Mouse (Mus musculus): ENCODE results near the gene Atp6v0b. TPM values are rescaled to one million over a fixed set of nuclear protein-coding genes. Genes with fewer than 3 reads are reported as not detected.

Atp6v0b gene
- 168 and 195 TPM in 2 replicates for polyA plus RNA-seq (2015; fragmentation: Nextera tagmentation; extraction: Ambion mirVana)

DNA sequence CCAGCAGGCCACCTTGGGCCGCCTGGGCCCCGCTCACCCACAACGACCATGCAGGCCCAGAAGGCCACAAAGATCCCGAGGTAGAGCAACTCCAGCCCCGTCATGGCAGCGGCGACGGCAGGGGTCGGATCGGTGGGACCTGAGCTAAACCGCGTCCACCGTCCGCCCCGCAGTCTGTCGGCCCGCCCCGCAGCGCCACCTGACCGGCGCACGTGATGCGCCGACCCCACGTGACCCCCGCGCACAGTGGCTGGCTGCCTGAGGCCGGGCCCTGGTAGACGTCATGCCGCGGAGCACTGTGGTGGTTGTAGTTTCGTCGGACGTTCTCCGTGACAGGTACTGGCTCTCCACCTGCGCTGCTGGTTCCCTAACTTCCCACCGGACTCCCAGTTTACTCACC, at the start of gene Atp6v0b:
Atp6v0b (minus strand) TSS at position 201 of the 400 bp plus-strand sequence.
- peak; percentile 90 for ATAC-seq (ENCODE audit: insufficient read depth)

DNA sequence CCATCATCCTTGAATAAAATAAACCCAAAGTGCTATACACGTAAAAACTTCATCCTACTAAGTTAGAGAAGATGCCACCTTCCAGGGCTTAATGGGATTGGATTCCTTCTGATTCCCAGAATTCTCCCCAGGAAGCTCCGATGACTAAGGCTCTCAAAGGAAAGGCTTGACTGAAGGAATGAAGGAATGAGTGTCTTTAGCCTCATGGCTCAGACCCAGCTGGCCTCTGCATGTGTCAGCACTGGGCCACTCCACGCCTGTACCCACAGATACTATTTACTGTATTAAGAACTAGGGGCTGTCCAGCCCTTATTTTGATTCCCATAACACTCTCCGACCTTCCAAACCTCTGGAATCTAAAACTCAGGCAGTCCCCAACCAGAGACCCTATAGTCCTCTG, 46.9 kb upstream of the Atp6v0b start:
- ATAC-seq (ENCODE audit: insufficient read depth) = no peak
- peaks cover 29% of the 10 kb centered on the region for H3K27me3 ChIP-seq
- H3K27ac ChIP-seq (replicated peaks) = no peak overlapping the region
- 69% methylated on average over 4 of the region's 4 CpGs for whole genome bisulfite sequencing (ENCODE audit: insufficient replicate concordance)
- H3K9me3 ChIP-seq (replicated peaks) = no peaks in the 10 kb centered on the region
- peaks cover 12% of the 10 kb centered on the region for H3K4me1 ChIP-seq (replicated peaks)
- H3K36me3 ChIP-seq (replicated peaks) = no peaks in the 10 kb centered on the region
- no peak overlapping the region for H3K4me2 ChIP-seq
- H3K4me3 ChIP-seq (replicated peaks) = no peak overlapping the region
- H3K9ac ChIP-seq = no peak overlapping the region

More for the DNA sequence above, at the start of gene Atp6v0b:
- Histone ChIP-seq H3K27me3 (peaks cover 26% of the 10 kb centered on the region), H3K9me3 (replicated peaks) (no peaks in the 10 kb centered on the region), H3K27ac (replicated peaks) (peak within 1 kb of the TSS; percentile 91), H3K36me3 (replicated peaks) (peaks cover 36% of the 10 kb centered on the region), H3K4me3 (replicated peaks) (peak within 1 kb of the TSS; percentile 86), H3K4me1 (replicated peaks) (peaks cover 70% of the 10 kb centered on the region), H3K4me2 (peak within 1 kb of the TSS; percentile 91), H3K9ac (peak within 1 kb of the TSS; percentile 94)
- WGBS (ENCODE audit: insufficient replicate concordance) = under 1% methylated on average over 37 of the region's 37 CpGs

DNA sequence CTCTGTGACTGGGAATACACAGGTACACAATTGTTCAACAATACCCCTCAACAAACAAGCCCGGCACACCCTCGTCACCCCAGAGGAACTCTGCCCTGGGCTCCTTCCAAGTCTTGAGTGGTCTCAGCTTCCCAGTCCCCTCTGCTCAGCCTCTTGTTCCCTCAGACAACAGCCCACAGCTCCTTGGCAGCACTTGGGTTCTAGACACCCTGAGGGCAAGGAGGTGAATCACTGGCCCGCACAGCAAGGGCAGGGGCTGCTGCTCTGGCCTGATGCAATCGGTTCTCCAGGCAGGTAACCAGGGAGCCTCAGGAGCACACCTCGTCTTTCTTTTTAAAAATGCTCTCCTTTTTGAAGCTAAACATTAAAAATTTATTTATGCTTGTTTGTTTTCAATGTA, 46.1 kb upstream of the Atp6v0b start:
- H3K27me3 ChIP-seq = peaks cover 37% of the 10 kb centered on the region
- WGBS (ENCODE audit: insufficient replicate concordance) = 73% methylated on average over 5 of the region's 5 CpGs
- H3K4me3 ChIP-seq (replicated peaks) = no peak overlapping the region
- H3K36me3 ChIP-seq (replicated peaks) = no peaks in the 10 kb centered on the region
- no peak for ATAC-seq (ENCODE audit: insufficient read depth)
- H3K4me1 ChIP-seq (replicated peaks) = peaks cover 20% of the 10 kb centered on the region
- no peak overlapping the region for H3K9ac ChIP-seq
- H3K27ac ChIP-seq (replicated peaks) = no peak overlapping the region
- H3K4me2 ChIP-seq = no peak overlapping the region
- H3K9me3 ChIP-seq (replicated peaks) = no peaks in the 10 kb centered on the region

DNA sequence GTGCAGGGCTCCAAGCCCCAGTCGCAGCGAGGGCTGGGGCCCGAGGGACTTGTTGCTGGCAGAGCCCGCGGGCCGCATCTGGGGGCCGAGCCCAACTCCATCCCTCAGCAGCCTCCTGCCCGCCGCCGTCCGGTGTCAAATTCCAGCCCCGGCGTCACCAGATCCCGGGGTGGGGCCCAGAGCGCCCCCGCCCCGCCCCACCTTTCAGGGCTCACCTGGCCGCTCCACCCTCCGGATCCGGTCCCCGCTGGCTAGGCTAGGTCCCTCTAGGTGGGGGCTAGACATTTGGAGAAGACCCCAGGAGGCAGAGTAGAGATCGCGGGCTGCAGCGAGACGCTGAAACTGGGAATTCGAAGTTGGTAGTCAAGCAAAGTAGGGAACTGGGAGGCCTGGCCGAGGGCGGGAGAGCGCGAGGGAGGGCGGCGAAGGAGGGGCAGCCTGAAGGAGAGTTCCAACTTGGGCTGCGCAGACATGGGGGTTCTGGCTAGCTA, 42.3 kb upstream of the Atp6v0b start, which contains the start of gene Artn:
Artn (minus strand) TSS at position 373 of the 491 bp plus-strand sequence.
- H3K9ac ChIP-seq = peak within 1 kb of the TSS; percentile 65
- no peaks in the 10 kb centered on the region for H3K9me3 ChIP-seq (replicated peaks)
- peak within 1 kb of the TSS; percentile 58 for H3K4me3 ChIP-seq (replicated peaks)
- peak within 1 kb of the TSS; percentile 88 for H3K27ac ChIP-seq (replicated peaks)
- ATAC-seq (ENCODE audit: insufficient read depth) = peak; percentile 6; the same call in 1 of the 2 replicates
- H3K27me3 ChIP-seq = peaks cover 75% of the 10 kb centered on the region
- H3K36me3 ChIP-seq (replicated peaks) = no peaks in the 10 kb centered on the region
- peak within 1 kb of the TSS; percentile 75 for H3K4me2 ChIP-seq
- WGBS (ENCODE audit: insufficient replicate concordance) = 1% methylated on average over 33 of the region's 33 CpGs
- H3K4me1 ChIP-seq (replicated peaks) = peaks cover 41% of the 10 kb centered on the region

DNA sequence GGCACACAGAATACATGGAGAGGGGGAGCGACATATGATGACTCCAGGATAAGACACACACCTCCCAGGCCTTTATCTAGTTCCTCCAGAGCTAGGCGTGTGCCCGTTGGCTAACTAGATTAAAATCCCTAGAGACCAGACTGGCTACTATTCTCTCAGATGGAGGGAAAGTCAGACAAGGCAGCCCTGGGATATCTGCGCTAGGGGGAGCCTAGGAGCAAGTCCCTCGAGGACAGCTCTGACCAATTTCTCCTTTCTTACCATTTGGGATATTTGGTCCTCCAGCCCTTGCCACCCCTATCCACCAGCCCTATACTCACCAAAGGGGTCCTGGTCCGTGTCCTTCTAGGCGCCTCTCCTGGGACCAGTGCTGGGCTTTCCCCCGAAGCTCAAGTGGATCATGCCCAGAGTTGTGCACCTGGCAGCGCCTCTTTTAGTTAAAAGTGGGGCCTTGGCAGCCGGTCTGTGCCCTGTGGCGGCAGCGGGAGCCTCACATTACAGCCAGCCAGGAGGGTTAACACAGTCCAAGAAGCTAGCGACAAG, 41.6 kb upstream of the Atp6v0b start:
- Histone ChIP-seq H3K36me3 (replicated peaks) (no peaks in the 10 kb centered on the region), H3K27ac (replicated peaks) (peak overlapping the region; percentile 88), H3K4me2 (peak overlapping the region; percentile 75), H3K27me3 (peaks cover 82% of the 10 kb centered on the region), H3K9me3 (replicated peaks) (no peaks in the 10 kb centered on the region), H3K4me1 (replicated peaks) (peaks cover 43% of the 10 kb centered on the region), H3K4me3 (replicated peaks) (peak overlapping the region; percentile 58), H3K9ac (peak overlapping the region; percentile 65)
- WGBS (ENCODE audit: insufficient replicate concordance) = 2% methylated on average over 13 of the region's 13 CpGs
- ATAC-seq (ENCODE audit: insufficient read depth) = peak; percentile 93

DNA sequence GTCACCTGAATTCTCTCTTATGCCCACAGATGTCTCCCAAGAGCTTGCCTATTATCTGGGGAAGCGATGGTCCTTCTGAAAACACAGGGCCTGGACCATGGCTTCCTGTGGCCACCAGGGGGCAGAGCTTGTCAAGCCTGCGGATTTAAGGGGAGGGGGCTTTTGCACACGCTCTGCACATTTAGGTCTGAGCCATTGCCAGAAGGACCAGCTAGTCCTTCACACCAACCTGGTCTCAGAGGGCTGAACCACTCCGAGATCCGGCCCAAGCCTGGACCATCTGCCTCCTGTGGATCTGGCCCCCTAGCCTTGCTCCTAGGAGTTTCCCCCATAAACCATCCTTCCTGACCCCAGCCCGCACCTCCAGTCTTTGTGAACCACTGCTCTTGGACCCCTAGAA, 41.1 kb upstream of the Atp6v0b start:
- peak overlapping the region; percentile 58 for H3K4me3 ChIP-seq (replicated peaks)
- peak overlapping the region; percentile 75 for H3K4me2 ChIP-seq
- peaks cover 43% of the 10 kb centered on the region for H3K4me1 ChIP-seq (replicated peaks)
- WGBS (ENCODE audit: insufficient replicate concordance) = 14% methylated on average over 6 of the region's 6 CpGs
- no peaks in the 10 kb centered on the region for H3K9me3 ChIP-seq (replicated peaks)
- H3K36me3 ChIP-seq (replicated peaks) = no peaks in the 10 kb centered on the region
- H3K27ac ChIP-seq (replicated peaks) = peak overlapping the region; percentile 88
- H3K27me3 ChIP-seq = peaks cover 87% of the 10 kb centered on the region
- ATAC-seq (ENCODE audit: insufficient read depth) = peak; percentile 54
- peak overlapping the region; percentile 28 for H3K9ac ChIP-seq

DNA sequence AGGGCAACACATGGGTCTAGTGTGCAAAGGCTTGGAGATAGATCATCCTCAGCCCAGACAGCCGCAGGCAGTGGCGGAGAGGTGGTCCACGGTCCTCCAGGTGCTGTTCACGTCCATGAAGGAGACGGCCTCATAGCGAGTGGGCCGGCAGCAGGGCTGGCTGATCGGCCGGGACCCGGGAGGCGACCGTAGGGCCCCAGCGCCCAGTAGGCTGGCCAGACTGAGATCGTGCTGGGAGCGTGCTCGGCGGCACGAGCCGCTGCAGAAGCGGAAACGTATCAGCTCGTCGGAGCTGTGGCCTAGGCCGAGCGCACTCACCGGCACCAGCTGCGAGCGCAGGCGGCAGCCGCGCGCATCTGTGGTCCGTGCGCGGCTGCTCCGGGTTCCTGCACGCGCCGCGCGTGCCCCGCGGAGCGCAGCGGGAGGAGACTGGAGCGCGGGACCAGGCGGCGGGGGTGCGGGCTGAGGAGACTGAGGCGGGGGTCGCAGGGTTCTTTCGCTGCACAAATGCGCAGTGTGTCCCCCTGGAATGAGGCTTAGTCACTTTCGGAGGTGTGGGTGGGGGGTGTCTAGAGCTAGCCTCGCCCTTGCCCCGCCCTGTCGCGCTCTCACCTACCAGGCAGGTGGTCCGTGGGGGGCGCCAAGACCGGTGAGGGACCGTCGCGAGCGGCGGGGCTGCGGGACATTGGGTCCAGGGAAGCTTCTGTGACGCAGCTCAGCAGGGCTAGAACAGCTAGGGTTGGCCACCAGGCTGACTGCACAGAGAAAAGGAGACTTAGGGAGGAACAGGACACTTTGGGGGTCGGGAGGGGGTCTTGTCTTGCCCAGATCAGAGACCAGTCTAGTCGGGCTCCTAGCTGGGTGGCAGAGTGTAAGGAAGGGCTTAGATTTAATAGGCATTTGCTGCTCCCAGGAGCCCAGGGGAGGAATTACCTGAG, 39.7 kb upstream of the Atp6v0b start:
- H3K9ac ChIP-seq = peak overlapping the region; percentile 16; the same call in 1 of the 2 replicates
- peak overlapping the region; percentile 58 for H3K4me3 ChIP-seq (replicated peaks)
- H3K9me3 ChIP-seq (replicated peaks) = no peaks in the 10 kb centered on the region
- H3K4me2 ChIP-seq = peak overlapping the region; percentile 75
- WGBS (ENCODE audit: insufficient replicate concordance) = 2% methylated on average over 70 of the region's 71 CpGs
- H3K27me3 ChIP-seq = peaks cover 98% of the 10 kb centered on the region
- no peak overlapping the region for H3K27ac ChIP-seq (replicated peaks)
- peaks cover 43% of the 10 kb centered on the region for H3K4me1 ChIP-seq (replicated peaks)
- ATAC-seq (ENCODE audit: insufficient read depth) = no peak
- no peaks in the 10 kb centered on the region for H3K36me3 ChIP-seq (replicated peaks)

DNA sequence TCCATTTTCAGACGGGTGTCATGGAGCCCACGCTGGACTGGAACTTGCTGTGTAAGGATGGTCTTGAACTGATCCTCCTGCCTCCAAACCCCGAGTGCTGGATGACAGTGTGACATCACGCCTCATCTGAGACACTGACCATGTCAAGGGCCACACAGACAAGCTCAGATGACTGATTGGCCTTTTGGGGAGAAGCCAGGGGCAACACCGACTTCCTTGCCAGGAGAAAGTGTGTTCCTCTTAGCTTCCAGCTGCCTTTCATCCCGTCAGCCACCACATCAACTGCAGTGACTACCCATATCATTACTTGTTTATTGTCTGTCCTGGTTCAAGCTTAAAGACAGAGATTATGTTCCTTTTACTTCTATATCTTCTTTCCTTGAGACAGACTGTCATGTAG, 37.8 kb upstream of the Atp6v0b start:
- no peak overlapping the region for H3K27ac ChIP-seq (replicated peaks)
- H3K4me2 ChIP-seq = no peak overlapping the region
- H3K4me1 ChIP-seq (replicated peaks) = peaks cover 40% of the 10 kb centered on the region
- no peak overlapping the region for H3K4me3 ChIP-seq (replicated peaks)
- ATAC-seq (ENCODE audit: insufficient read depth) = no peak
- no peaks in the 10 kb centered on the region for H3K9me3 ChIP-seq (replicated peaks)
- no peak overlapping the region for H3K9ac ChIP-seq
- peaks cover 92% of the 10 kb centered on the region for H3K27me3 ChIP-seq
- H3K36me3 ChIP-seq (replicated peaks) = no peaks in the 10 kb centered on the region
- WGBS (ENCODE audit: insufficient replicate concordance) = 34% methylated on average over 6 of the region's 6 CpGs

DNA sequence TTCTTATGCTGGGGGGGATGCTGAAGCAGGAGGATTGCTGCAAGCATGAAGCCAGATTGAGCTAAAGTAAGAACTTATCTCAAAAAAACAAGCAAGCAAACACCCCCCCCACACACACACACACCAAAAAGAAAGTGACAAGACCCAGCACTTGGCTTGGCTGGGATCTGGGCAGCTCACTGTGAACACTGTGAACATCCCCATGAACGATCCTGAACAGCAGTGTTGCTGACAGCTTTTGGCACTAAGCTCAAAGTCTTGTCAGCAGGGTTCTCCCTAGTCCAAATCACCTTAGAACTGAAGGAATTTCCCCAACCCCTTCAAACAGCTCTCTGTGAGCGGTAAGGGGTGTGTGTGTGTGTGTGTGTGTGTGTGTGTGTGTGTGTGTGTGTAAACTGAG, 36.3 kb upstream of the Atp6v0b start:
- no peaks in the 10 kb centered on the region for H3K36me3 ChIP-seq (replicated peaks)
- no peak overlapping the region for H3K4me3 ChIP-seq (replicated peaks)
- 78% methylated on average over 2 of the region's 2 CpGs for WGBS (ENCODE audit: insufficient replicate concordance)
- H3K9ac ChIP-seq = no peak overlapping the region
- H3K27ac ChIP-seq (replicated peaks) = no peak overlapping the region
- no peak for ATAC-seq (ENCODE audit: insufficient read depth)
- peaks cover 31% of the 10 kb centered on the region for H3K4me1 ChIP-seq (replicated peaks)
- no peaks in the 10 kb centered on the region for H3K9me3 ChIP-seq (replicated peaks)
- H3K27me3 ChIP-seq = peaks cover 77% of the 10 kb centered on the region
- no peak overlapping the region for H3K4me2 ChIP-seq

DNA sequence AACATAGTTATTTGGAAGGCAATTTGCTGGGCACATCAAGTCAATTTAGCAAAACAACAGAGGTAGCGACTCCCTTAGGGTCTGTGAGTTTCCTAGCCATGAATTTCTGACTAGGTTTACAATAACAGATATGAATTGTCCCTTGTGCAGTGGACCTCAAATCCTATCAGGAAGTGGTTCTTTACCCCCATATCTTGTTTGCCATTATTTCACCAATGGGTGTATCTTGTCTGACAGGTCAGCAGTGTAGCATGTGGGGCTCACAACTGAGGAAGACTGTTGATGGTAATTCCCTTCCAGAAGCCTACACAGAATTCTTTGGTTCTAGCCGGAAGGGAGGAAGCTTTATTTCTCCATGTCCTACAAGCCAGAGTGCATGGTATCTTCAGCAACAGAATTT, 34.2 kb upstream of the Atp6v0b start:
- no peak overlapping the region for H3K4me2 ChIP-seq
- WGBS (ENCODE audit: insufficient replicate concordance) = 69% methylated on average over 2 of the region's 2 CpGs
- no peak overlapping the region for H3K4me3 ChIP-seq (replicated peaks)
- H3K9ac ChIP-seq = no peak overlapping the region
- H3K9me3 ChIP-seq (replicated peaks) = no peaks in the 10 kb centered on the region
- peaks cover 31% of the 10 kb centered on the region for H3K4me1 ChIP-seq (replicated peaks)
- ATAC-seq (ENCODE audit: insufficient read depth) = no peak
- no peak overlapping the region for H3K27ac ChIP-seq (replicated peaks)
- no peaks in the 10 kb centered on the region for H3K36me3 ChIP-seq (replicated peaks)
- peaks cover 56% of the 10 kb centered on the region for H3K27me3 ChIP-seq

DNA sequence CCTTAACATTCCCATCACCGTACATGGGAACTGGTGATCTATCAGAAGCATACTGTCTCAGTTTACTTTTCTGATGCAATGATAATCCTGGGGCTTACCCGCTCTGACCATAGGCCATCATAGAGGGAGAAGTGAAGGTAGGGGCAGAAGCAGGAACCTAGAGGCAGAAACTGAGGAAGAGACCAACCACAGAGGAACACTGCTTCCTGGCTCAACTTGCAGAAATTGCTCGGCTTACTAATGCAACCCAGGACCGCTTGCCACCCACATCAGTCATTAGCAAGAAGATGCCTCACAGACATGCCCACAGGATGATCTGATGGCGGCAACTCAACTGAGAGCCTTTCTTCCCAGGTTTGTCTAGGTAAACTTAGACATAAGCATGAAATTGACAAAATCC, 31.6 kb upstream of the Atp6v0b start:
- Histone ChIP-seq H3K9me3 (replicated peaks) (no peaks in the 10 kb centered on the region), H3K36me3 (replicated peaks) (no peaks in the 10 kb centered on the region), H3K27me3 (peaks cover 30% of the 10 kb centered on the region), H3K4me1 (replicated peaks) (peaks cover 44% of the 10 kb centered on the region), H3K4me3 (replicated peaks) (no peak overlapping the region), H3K4me2 (no peak overlapping the region), H3K27ac (replicated peaks) (no peak overlapping the region), H3K9ac (no peak overlapping the region)
- no peak for ATAC-seq (ENCODE audit: insufficient read depth)
- 50% methylated on average over 5 of the region's 5 CpGs for WGBS (ENCODE audit: insufficient replicate concordance)
